Mouse (Mus musculus) stomach, postnatal 0 days (tissue): ENCODE data around the gene Tjp1.

Experiments used
- CTCF ChIP-seq: IDR thresholded peaks from 2 replicates; pipeline ENCODE4 v1.5.1; 2016; ENCODE audit warnings: antibody characterized with exemption, low read depth, mild to moderate bottlenecking, moderate library complexity
- EP300 ChIP-seq: optimal IDR thresholded peaks from 2 replicates; pipeline ENCODE3; 2016; ENCODE audit warnings: antibody characterized with exemption

- TF ChIP-seq CTCF = no peak
- no peak for TF ChIP-seq EP300
Observed at GRCm38 (mm10) chr7:65431018-65431695, 96.4 kb downstream of the Tjp1 start.
